Mouse (Mus musculus): ENCODE results near the gene Fbln2.

Fbln2 gene

GRCm38 (mm10) chr6:91226058-91226457 lies 13.8 kb downstream of the Fbln2 start:
- DNase-seq (ENCODE audit: extremely low read depth, insufficient read length, low spot score), result no peak

GRCm38 (mm10) chr6:91228980-91229379 lies 16.7 kb downstream of the Fbln2 start:
- no peak for DNase-seq (ENCODE audit: extremely low read depth, insufficient read length, low spot score)

- no peak for DNase-seq (ENCODE audit: extremely low read depth, insufficient read length, low spot score)
These were observed 18.7 kb downstream of the Fbln2 start for GRCm38 (mm10) chr6:91231000-91231399.

GRCm38 (mm10) chr6:91231523-91231922 lies 19.3 kb downstream of the Fbln2 start:
- no peak for DNase-seq (ENCODE audit: extremely low read depth, insufficient read length, low spot score)

- DNase-seq (ENCODE audit: extremely low read depth, insufficient read length, low spot score), result no peak
These were observed 20.8 kb downstream of the Fbln2 start for GRCm38 (mm10) chr6:91233011-91233410.

GRCm38 (mm10) chr6:91233424-91234015 lies 21.3 kb downstream of the Fbln2 start:
- DNase-seq (ENCODE audit: extremely low read depth, insufficient read length, low spot score), result no peak

- no peak for DNase-seq (ENCODE audit: extremely low read depth, insufficient read length, low spot score)
These were observed 23.8 kb downstream of the Fbln2 start for GRCm38 (mm10) chr6:91236006-91236405.

GRCm38 (mm10) chr6:91236429-91236828 lies 24.2 kb downstream of the Fbln2 start:
- no peak for DNase-seq (ENCODE audit: extremely low read depth, insufficient read length, low spot score)

- no peak for DNase-seq (ENCODE audit: extremely low read depth, insufficient read length, low spot score)
These were observed 25.0 kb downstream of the Fbln2 start for GRCm38 (mm10) chr6:91237273-91237672.

GRCm38 (mm10) chr6:91240537-91240936 lies 28.3 kb downstream of the Fbln2 start:
- DNase-seq (ENCODE audit: extremely low read depth, insufficient read length, low spot score), result no peak

- no peak for DNase-seq (ENCODE audit: extremely low read depth, insufficient read length, low spot score)
These were observed 28.7 kb downstream of the Fbln2 start for GRCm38 (mm10) chr6:91240964-91241363.

- DNase-seq (ENCODE audit: extremely low read depth, insufficient read length, low spot score), result no peak
These were observed 31.1 kb downstream of the Fbln2 start for GRCm38 (mm10) chr6:91243395-91243794.

GRCm38 (mm10) chr6:91244331-91244730 lies 32.1 kb downstream of the Fbln2 start:
- no peak for DNase-seq (ENCODE audit: extremely low read depth, insufficient read length, low spot score)

GRCm38 (mm10) chr6:91245331-91245730 lies 33.1 kb downstream of the Fbln2 start:
- no peak for DNase-seq (ENCODE audit: extremely low read depth, insufficient read length, low spot score)

- no peak for DNase-seq (ENCODE audit: extremely low read depth, insufficient read length, low spot score)
These were observed 35.1 kb downstream of the Fbln2 start for GRCm38 (mm10) chr6:91247343-91247742.

GRCm38 (mm10) chr6:91248627-91249026 lies 36.4 kb downstream of the Fbln2 start:
- DNase-seq (ENCODE audit: extremely low read depth, insufficient read length, low spot score), result no peak

- DNase-seq (ENCODE audit: extremely low read depth, insufficient read length, low spot score), result no peak
These were observed 37.5 kb downstream of the Fbln2 start for GRCm38 (mm10) chr6:91249797-91250196.

- DNase-seq (ENCODE audit: extremely low read depth, insufficient read length, low spot score), result peak; percentile 81
These were observed 47.3 kb downstream of the Fbln2 start for GRCm38 (mm10) chr6:91259440-91260120.

- peak; percentile 62 for DNase-seq (ENCODE audit: extremely low read depth, insufficient read length, low spot score)
These were observed 48.2 kb downstream of the Fbln2 start for GRCm38 (mm10) chr6:91260347-91260986.

GRCm38 (mm10) chr6:91260987-91261367 lies 48.7 kb downstream of the Fbln2 start:
- DNase-seq (ENCODE audit: extremely low read depth, insufficient read length, low spot score), result no peak

GRCm38 (mm10) chr6:91265616-91266015 lies 53.4 kb downstream of the Fbln2 start:
- DNase-seq (ENCODE audit: extremely low read depth, insufficient read length, low spot score), result no peak

- DNase-seq (ENCODE audit: extremely low read depth, insufficient read length, low spot score), result no peak
These were observed 54.4 kb downstream of the Fbln2 start for GRCm38 (mm10) chr6:91266647-91267046.

Data from 3134 (cell line).